Mouse (Mus musculus): ENCODE data around the gene Prima1.

Gene Prima1

GRCm38 (mm10) chr12:103226121-103226520 is 15.8 kb downstream of the Prima1 start:
- DNase-seq (ENCODE audit: low spot score in 2 of 2) = no peak

- no peak for DNase-seq (ENCODE audit: low spot score in 2 of 2)
Observed at GRCm38 (mm10) chr12:103223671-103224070, 18.3 kb downstream of the Prima1 start.

GRCm38 (mm10) chr12:103215877-103216610 is 25.9 kb downstream of the Prima1 start:
- DNase-seq (ENCODE audit: low spot score in 2 of 2) = no peak

- DNase-seq (ENCODE audit: low spot score in 2 of 2) = no peak
Observed at GRCm38 (mm10) chr12:103214797-103215196, 27.2 kb downstream of the Prima1 start.

GRCm38 (mm10) chr12:103214270-103214669 is 27.7 kb downstream of the Prima1 start:
- DNase-seq (ENCODE audit: low spot score in 2 of 2) = no peak

GRCm38 (mm10) chr12:103213591-103213990 is 28.4 kb downstream of the Prima1 start:
- no peak for DNase-seq (ENCODE audit: low spot score in 2 of 2)

- DNase-seq (ENCODE audit: low spot score in 2 of 2) = peak; percentile 46 to 49
Observed at GRCm38 (mm10) chr12:103211078-103211477, 30.9 kb downstream of the Prima1 start.

GRCm38 (mm10) chr12:103209581-103209980 is 32.4 kb downstream of the Prima1 start:
- DNase-seq (ENCODE audit: low spot score in 2 of 2) = no peak

GRCm38 (mm10) chr12:103205561-103205960 is 36.4 kb downstream of the Prima1 start:
- peak in 1 of 2 experiments; percentile 47 for DNase-seq (ENCODE audit: low spot score in 2 of 2)

- DNase-seq (ENCODE audit: low spot score in 2 of 2) = no peak
Observed at GRCm38 (mm10) chr12:103202592-103203544, 39.1 kb downstream of the Prima1 start.

GRCm38 (mm10) chr12:103192996-103193395 is 49.0 kb downstream of the Prima1 start:
- DNase-seq (ENCODE audit: low spot score in 2 of 2) = no peak

GRCm38 (mm10) chr12:103189771-103190170 is 52.2 kb downstream of the Prima1 start:
- peak; percentile 38 to 78 for DNase-seq (ENCODE audit: low spot score in 2 of 2)

- DNase-seq (ENCODE audit: low spot score in 2 of 2) = no peak
Observed at GRCm38 (mm10) chr12:103188223-103188622, 53.7 kb downstream of the Prima1 start.

GRCm38 (mm10) chr12:103187020-103187419 is 54.9 kb downstream of the Prima1 start:
- DNase-seq (ENCODE audit: low spot score in 2 of 2) = no peak

GRCm38 (mm10) chr12:103183057-103183456 is 58.9 kb downstream of the Prima1 start:
- no peak for DNase-seq (ENCODE audit: low spot score in 2 of 2)

GRCm38 (mm10) chr12:103168892-103169291 is 73.1 kb downstream of the Prima1 start:
- DNase-seq (ENCODE audit: low spot score in 2 of 2) = no peak

GRCm38 (mm10) chr12:103164101-103165030 is 77.6 kb downstream of the Prima1 start:
- DNase-seq (ENCODE audit: low spot score in 2 of 2) = no peak

- no peak for DNase-seq (ENCODE audit: low spot score in 2 of 2)
Observed at GRCm38 (mm10) chr12:103163596-103163995, 78.4 kb downstream of the Prima1 start.

GRCm38 (mm10) chr12:103160721-103161120 is 81.2 kb downstream of the Prima1 start:
- DNase-seq (ENCODE audit: low spot score in 2 of 2) = no peak

GRCm38 (mm10) chr12:103159016-103159415 is 82.9 kb downstream of the Prima1 start:
- peak; percentile 20 to 73 for DNase-seq (ENCODE audit: low spot score in 2 of 2)

- no peak for DNase-seq (ENCODE audit: low spot score in 2 of 2)
Observed at GRCm38 (mm10) chr12:103157129-103157910, 84.6 kb downstream of the Prima1 start.

Data from left cerebral cortex, adult 9 months (tissue).